In genomic region chr11:103372561-103372960, GRCm38 (mm10) we compare ENCODE assay signal across 12 mouse cellular contexts. TPM values are rescaled to one million over a fixed set of nuclear protein-coding genes. Genes with fewer than 3 reads are reported as not detected.
DNase-seq lines count a peak whose midpoint lies in the region; ATAC-seq lines count a peak whose summit lies in the region.
"Had no signal": no experiment of that assay in that cellular context is flagged by ENCODE, and none has a peak within 500 bp of the region (broad histone marks: within the 10 kb centered on the region; RNA-seq: fewer than 3 reads in every experiment).

No protein-coding gene starts in this region.

- H3K4me1 ChIP-seq in heart, embryonic 13.5 days, result peaks cover 25% of the 10 kb centered on the region
- peaks cover 8% of the 10 kb centered on the region for H3K4me1 ChIP-seq in heart, embryonic 10.5 days
- no peaks in the 10 kb centered on the region for H3K4me1 ChIP-seq in embryonic facial prominence, embryonic 14.5 days (ENCODE audit: control insufficient read depth, insufficient read depth, low read length)
- H3K4me1 ChIP-seq: limb, embryonic 10.5 days had no signal

- no peaks in the 10 kb centered on the region for H3K27me3 ChIP-seq in heart, embryonic 13.5 days (replicated peaks)
- H3K27me3 ChIP-seq in heart, embryonic 10.5 days (ENCODE audit: insufficient read depth, poor library complexity, severe bottlenecking), result no peaks in the 10 kb centered on the region
- no peaks in the 10 kb centered on the region for H3K27me3 ChIP-seq in embryonic facial prominence, embryonic 14.5 days (replicated peaks; ENCODE audit: control insufficient read depth, insufficient read depth, low read length)
- H3K27me3 ChIP-seq: megakaryocyte, embryonic 14.5 days had no signal

- no peak overlapping the region for H3K4me2 ChIP-seq in heart, embryonic 13.5 days
- H3K4me2 ChIP-seq in embryonic facial prominence, embryonic 14.5 days (ENCODE audit: low read depth, low read length), result no peak overlapping the region

- no peaks in the 10 kb centered on the region for H3K9me3 ChIP-seq in heart, embryonic 13.5 days
- H3K9me3 ChIP-seq in heart, embryonic 10.5 days, result no peaks in the 10 kb centered on the region
- H3K9me3 ChIP-seq in embryonic facial prominence, embryonic 14.5 days (ENCODE audit: control insufficient read depth, low read length), result no peaks in the 10 kb centered on the region
- H3K9me3 ChIP-seq: limb, embryonic 10.5 days; megakaryocyte, embryonic 14.5 days had no signal

- WGBS in heart, embryonic 13.5 days, result 88% methylated on average over 4 of the region's 4 CpGs
- WGBS in heart, embryonic 10.5 days, result 92% methylated on average over 4 of the region's 4 CpGs
- 79% methylated on average over 4 of the region's 4 CpGs for WGBS in embryonic facial prominence, embryonic 14.5 days

- H3K9ac ChIP-seq in heart, embryonic 13.5 days, result no peak overlapping the region
- H3K9ac ChIP-seq in embryonic facial prominence, embryonic 14.5 days (ENCODE audit: low read depth, low read length), result no peak overlapping the region
- H3K9ac ChIP-seq: liver, embryonic 14.5 days had no signal

- 0 out of 2 replicates have a peak overlapping the region, but pooled peaks have one; percentile 80 for H3K27ac ChIP-seq in heart, embryonic 13.5 days (replicated peaks)
- no peak overlapping the region for H3K27ac ChIP-seq in heart, embryonic 10.5 days
- H3K27ac ChIP-seq in embryonic facial prominence, embryonic 14.5 days (replicated peaks; ENCODE audit: low read depth, low read length), result 0 out of 2 replicates have a peak overlapping the region, but pooled peaks have one; percentile 35
- H3K27ac ChIP-seq: limb, embryonic 10.5 days; liver, embryonic 14.5 days had no signal

- no peak for DNase-seq in heart, embryonic 10.5 days (ENCODE audit: low spot score)
- DNase-seq in kidney, postnatal 10 days, result peak; percentile 7
- DNase-seq in kidney, adult 18-20 months, result no peak
- peak; percentile 45 to 50 for DNase-seq in B cell, adult 2 months
- DNase-seq in embryonic facial prominence, embryonic 14.5 days (ENCODE audit: low spot score), result no peak
- DNase-seq in cerebellum, adult 11 months, result no peak
- DNase-seq in left cerebral cortex, adult 8-10 months (ENCODE audit: low spot score in 2 of 2), result no peak
- DNase-seq: thymus, adult 2 months had no signal

- peaks cover 66% of the 10 kb centered on the region for H3K36me3 ChIP-seq in heart, embryonic 13.5 days
- peaks cover 53% of the 10 kb centered on the region for H3K36me3 ChIP-seq in heart, embryonic 10.5 days
- peaks cover 45% of the 10 kb centered on the region for H3K36me3 ChIP-seq in embryonic facial prominence, embryonic 14.5 days (ENCODE audit: control insufficient read depth, insufficient read depth, low read length)

- H3K4me3 ChIP-seq in heart, embryonic 13.5 days, result no peak overlapping the region
- no peak overlapping the region for H3K4me3 ChIP-seq in heart, embryonic 10.5 days
- H3K4me3 ChIP-seq in embryonic facial prominence, embryonic 14.5 days (ENCODE audit: low read depth, low read length), result no peak overlapping the region
- H3K4me3 ChIP-seq: limb, embryonic 10.5 days; megakaryocyte, embryonic 14.5 days had no signal

- no peak for ATAC-seq in heart, embryonic 13.5 days (ENCODE audit: extremely low read depth, insufficient number of reproducible peaks, low FRiP score, low TSS enrichment)
- no peak for ATAC-seq in embryonic facial prominence, embryonic 14.5 days (ENCODE audit: low read depth)

RNA-seq across cellular contexts. Expression of gene Arhgap27, which starts 9.1 kb away (rescaled TPM):
- polyA plus RNA-seq in heart, embryonic 13.5 days (2015; fragmentation: Nextera tagmentation; extraction: Ambion mirVana), result 5.6 and 5.8 TPM in 2 replicates
- polyA plus RNA-seq in heart, embryonic 10.5 days (2016; fragmentation: Nextera tagmentation; extraction: Ambion mirVana), result 5.7 and 6.0 TPM in 2 replicates
- polyA plus RNA-seq in embryonic facial prominence, embryonic 14.5 days (2014; fragmentation: Nextera tagmentation; extraction: Ambion mirVana), result 8.6 and 9.4 TPM in 2 replicates
- total RNA-seq in left cerebral cortex, adult 8-10 months (2022), result 10 to 100 TPM; 17.6 to 21.1 (median 19.1) TPM

RNA-seq across cellular contexts. Expression of gene Plekhm1, which starts 39.9 kb away (rescaled TPM):
- 4.8 and 5.3 TPM in 2 replicates for polyA plus RNA-seq in heart, embryonic 13.5 days (2015; fragmentation: Nextera tagmentation; extraction: Ambion mirVana)
- 6.7 and 6.9 TPM in 2 replicates for polyA plus RNA-seq in heart, embryonic 10.5 days (2016; fragmentation: Nextera tagmentation; extraction: Ambion mirVana)
- 8.1 and 8.7 TPM in 2 replicates for polyA plus RNA-seq in embryonic facial prominence, embryonic 14.5 days (2014; fragmentation: Nextera tagmentation; extraction: Ambion mirVana)
- 10 to 100 TPM; 17.4 to 18.2 (median 18.0) TPM for total RNA-seq in left cerebral cortex, adult 8-10 months (2022)

Comparison
In these comparisons a context has a peak if more than half of its experiments do, and no peak if none do; other contexts are left out.
1. DNase-seq: peak in kidney, postnatal 10 days (single experiment) and B cell, adult 2 months (2 of 2); none in heart, embryonic 10.5 days (single experiment), kidney, adult 18-20 months (single experiment), embryonic facial prominence, embryonic 14.5 days (single experiment), cerebellum, adult 11 months (single experiment) and left cerebral cortex, adult 8-10 months (0 of 2).